Mouse (Mus musculus) WW6 (cell line): ENCODE measurements around the gene Mrpl18.
A peak's percentile ranks its signal among the peaks of the same experiment; 100 is the strongest.
"Not testable (repeated sequence)": the region's sequence is repeated elsewhere in the genome, so short reads cannot be mapped to it uniquely, and the experiment has no call there.

Experiments used
- DNase-seq: peaks from one replicate; pipeline ENCODE4 v3.0.0-alpha.2; 2013; ENCODE audit warnings: low read depth, low spot score

Gene Mrpl18

GRCm38 (mm10) chr17:12910391-12910790 lies 5.8 kb downstream of the Mrpl18 start:
- DNase-seq: no peak

DNA sequence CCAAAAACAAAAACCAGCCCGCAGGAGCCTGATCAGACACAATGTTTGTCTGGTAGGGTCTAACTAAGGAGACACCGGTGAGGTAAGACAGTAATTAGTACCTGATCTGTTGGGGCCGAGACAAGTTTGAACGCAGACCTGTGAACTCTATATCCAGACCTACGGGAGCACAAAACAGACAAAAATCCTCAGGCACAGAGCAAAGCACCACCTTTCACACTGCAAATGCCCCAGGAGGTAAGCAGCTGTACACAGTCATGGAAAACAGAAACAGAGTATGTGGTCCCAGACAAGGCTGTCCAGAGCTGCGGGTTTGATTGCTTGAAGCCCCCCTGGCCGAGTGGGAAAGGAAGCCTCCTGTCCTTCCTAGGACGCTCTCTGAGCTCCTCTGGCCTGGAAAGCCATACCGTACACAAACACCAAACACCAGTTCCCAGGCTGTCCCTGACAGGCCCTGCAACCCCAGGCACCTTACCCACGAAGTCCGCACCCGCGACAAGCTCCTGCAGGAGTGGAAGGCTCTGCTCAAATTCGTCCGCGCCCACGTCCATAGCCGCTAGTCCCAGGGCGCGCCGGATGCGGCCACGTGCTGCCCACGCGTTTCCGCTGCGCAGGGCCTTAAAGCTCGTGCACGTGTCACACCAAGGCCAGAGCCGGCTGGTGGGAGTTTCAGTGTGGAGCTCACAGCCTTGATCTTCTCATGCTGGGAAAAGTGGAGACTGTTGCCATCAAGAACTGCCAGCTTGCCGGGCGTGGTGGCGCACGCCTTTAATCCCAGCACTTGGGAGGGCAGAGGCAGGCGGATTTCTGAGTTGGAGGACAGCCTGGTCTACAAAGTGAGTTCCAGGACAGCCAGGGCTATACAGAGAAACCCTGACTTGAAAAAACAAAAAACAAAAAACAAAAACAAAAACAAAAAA lies 6.5 kb downstream of the Mrpl18 start, which contains the start of gene Pnldc1:
Gene Pnldc1 (minus strand): TSS at position 870 of the 920 bp plus-strand sequence.
- DNase-seq: peak; percentile 28

DNA sequence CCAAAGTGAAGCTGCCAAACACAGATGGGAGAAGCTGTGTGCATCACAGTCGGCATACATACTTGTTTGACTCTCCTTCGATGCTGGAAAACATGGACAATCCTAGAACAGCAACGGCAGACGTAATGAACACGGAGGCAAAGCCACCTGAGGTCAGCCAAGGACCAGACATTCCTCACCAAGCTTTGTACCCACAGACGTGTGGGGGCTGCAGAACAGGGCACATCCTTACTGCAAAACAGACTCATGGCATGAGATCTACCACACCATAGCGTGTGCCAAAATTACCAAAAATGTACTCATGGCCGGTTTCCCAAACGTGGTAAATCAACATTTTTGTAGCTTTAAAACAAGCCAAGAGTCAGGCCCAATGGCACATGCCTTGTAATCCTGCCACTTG lies 9.7 kb downstream of the Mrpl18 start:
- DNase-seq: no peak

- DNase-seq: no peak
Measured at GRCm38 (mm10) chr17:12905810-12906209, 10.3 kb downstream of the Mrpl18 start.

GRCm38 (mm10) chr17:12904349-12904748 lies 11.8 kb downstream of the Mrpl18 start:
- no peak for DNase-seq

- no peak for DNase-seq
Measured at GRCm38 (mm10) chr17:12903372-12904333, 12.5 kb downstream of the Mrpl18 start.

DNA sequence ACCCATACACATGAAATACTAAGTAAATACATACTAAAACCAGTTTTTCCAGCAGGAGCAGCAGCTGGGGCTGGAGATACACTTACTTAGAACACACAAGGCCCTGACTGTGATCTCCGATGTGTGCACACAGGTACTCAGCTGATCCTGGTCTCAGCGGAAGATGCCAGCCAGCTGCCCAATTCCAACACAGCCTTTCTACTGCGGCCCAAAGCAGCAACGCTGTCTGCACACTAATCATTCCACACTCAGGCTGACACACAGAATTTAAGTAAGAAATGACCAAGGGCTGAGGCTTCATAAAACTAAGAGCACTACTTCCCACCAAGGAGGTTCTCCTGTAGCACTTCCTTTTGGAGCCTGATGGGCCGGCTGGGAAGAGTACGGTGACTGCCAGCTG lies 13.9 kb downstream of the Mrpl18 start:
- no peak for DNase-seq

- not testable (repeated sequence) for DNase-seq
Measured at GRCm38 (mm10) chr17:12898607-12899006, 17.5 kb downstream of the Mrpl18 start.

DNA sequence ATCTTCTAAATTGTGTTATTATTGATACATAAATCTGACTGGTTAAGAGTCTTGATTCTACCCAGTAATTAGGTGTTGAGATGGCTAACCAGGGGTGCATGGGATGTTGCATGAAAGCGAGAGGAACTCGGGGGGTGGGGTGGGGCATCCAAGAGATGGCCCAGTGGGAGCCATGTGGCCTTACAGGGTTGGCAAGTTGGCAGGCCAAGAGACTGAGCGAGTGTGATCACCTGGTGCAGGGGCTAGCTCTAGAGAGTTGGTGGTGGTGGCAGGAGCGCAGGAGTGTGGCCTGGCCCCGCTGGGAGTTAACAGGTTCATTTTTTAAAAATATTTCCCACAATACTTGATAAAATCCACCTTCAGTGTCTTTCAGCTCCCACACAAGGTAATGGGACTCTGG lies 18.5 kb downstream of the Mrpl18 start:
- DNase-seq: no peak

DNA sequence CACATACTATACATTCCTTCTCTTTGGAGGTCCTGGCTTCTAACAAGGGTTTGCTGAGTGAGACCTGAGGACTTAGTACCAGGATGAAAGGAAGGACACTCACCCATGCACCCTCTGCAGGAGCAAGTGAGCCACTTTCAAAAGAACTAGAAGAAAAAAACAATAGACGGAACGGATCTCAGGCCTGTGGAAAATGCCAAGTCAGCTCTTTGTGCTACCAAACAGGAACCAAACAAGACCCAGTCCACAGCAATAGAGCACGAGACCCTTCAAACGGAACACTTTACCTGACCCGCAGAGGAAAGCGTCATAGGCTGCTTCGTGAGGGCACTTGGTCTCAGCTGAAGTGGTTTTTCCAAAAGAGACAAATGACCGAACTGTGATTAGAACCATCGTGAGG lies 24.1 kb downstream of the Mrpl18 start:
- DNase-seq: no peak

DNA sequence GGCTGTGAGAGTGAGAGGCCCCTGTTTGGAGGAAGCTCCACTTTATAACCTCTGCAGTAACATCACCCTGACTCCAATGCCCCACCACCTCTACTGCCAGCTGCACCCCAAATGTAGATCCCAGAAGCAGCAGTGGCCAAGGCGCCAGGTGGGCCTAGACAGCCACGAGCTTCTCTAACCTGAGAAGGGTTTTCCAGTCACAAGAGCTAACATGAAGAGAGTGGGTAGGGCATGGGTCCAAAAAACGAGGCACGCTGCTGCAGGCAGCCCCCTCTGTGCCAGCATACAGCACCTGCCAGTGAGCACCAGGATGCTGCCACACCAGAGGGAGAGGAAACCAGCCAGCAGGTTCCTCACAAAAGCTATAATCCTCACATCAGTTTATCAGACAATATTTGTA lies 25.1 kb downstream of the Mrpl18 start:
- no peak for DNase-seq

DNA sequence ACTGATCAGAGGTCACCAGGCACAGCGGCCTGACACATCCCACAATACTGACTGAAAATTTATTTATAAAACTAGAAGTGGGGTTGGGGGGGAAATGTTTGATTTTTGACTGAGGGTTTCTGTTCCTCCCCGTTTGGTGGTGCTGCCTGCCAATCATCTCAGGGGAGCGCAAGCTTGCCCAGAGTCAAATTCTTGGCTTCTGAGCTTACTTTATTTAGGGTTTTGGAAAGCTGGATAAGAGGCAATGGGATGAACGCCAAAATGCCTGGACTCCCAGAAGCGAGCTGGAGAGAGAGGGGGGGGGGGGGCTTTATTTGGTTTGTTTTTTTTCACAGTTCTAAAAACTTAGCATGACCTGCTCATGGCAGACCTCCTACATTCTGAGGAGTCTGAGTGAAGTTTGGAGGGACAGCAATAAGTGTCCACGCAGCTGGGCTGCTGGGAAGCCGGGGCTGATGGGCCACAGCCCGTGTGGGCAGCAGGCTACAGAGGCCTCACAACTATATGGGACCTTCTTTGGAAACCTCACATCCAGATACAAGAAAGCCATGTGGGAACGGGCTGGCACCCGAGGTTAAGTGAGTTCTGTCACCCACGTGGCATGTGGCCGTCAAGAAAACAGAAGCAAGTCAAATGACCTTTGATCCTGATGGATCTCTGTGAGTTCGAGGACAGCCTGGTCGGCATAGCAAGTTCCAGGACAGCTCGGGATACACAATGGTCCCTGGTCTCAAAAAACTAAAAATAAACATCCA lies 28.9 kb downstream of the Mrpl18 start:
- no peak for DNase-seq

GRCm38 (mm10) chr17:12886620-12887019 lies 29.5 kb downstream of the Mrpl18 start:
- DNase-seq: peak; percentile 54

- DNase-seq: no peak
Measured at GRCm38 (mm10) chr17:12881216-12881615, 34.9 kb downstream of the Mrpl18 start.

GRCm38 (mm10) chr17:12880178-12880577 lies 36.0 kb downstream of the Mrpl18 start:
- DNase-seq: peak; percentile 53

DNA sequence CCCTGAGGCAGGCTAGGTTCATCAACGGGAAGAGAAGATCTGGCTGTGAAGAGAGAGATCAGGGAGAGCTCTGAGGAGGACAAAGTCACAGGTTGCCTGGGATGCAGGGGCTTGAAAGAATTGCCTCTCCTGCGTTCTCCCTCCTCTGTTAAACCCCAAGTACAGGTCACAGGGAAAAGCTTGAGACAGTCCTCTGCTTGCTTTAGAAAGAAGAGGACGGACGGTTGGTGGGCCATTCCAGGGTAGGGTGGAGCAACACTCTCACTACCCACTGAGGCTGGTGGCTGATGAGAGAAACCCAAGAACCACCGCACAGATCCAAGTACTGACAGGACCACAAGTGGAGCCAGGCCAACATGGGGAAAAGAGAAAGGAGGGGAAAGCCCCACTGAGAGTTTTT lies 40.4 kb downstream of the Mrpl18 start, which contains the start of gene Mrgprh:
Gene Mrgprh (plus strand): TSS at position 301 of the 400 bp plus-strand sequence.
- no peak for DNase-seq

GRCm38 (mm10) chr17:12872275-12873028 lies 43.7 kb downstream of the Mrpl18 start:
- DNase-seq: no peak

GRCm38 (mm10) chr17:12868640-12869039 lies 47.5 kb downstream of the Mrpl18 start:
- no peak for DNase-seq

GRCm38 (mm10) chr17:12868043-12868442 lies 48.1 kb downstream of the Mrpl18 start, which contains the start of gene Mas1:
TSS of gene Mas1 (minus strand) at chr17:12868143.
- no peak for DNase-seq

- DNase-seq: no peak
Measured at GRCm38 (mm10) chr17:12866853-12867252, 49.3 kb downstream of the Mrpl18 start.
